Mouse (Mus musculus): ENCODE data around the gene Fam221b. TPM values are rescaled to one million over a fixed set of nuclear protein-coding genes. Genes with fewer than 3 reads are reported as not detected.
A peak's percentile ranks its signal among the peaks of the same experiment; 100 is the strongest.

The Fam221b gene
- polyA plus RNA-seq, 1 experiment from 2014 or later = 1.6 TPM

DNA sequence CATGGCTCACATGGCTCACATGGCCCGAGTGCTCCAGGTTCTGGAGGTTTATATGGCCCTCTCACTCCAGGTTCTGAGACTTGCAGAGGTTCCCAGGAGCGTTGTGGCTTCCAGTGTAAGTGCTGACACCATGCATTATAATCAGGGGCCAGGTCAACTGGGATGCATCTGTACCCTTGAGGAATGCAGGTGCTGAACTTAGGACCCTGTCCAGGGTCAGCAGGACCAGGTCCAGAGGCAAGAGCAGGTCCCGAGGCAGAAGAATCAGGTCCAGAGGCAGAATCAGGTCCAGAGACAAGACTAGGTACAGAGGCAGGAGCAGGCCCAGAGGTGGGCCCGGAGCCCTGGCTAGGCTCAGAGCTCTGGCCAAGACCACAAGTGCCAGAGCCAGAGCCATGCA, 16.2 kb downstream of the Fam221b start:
- H3K4me1 ChIP-seq (ENCODE audit: control insufficient read depth, insufficient read depth, low read length) = no peaks in the 10 kb centered on the region; the same call in 1 of the 2 replicates
- peak overlapping the region; percentile 31; the same call in 1 of the 2 replicates for H3K4me2 ChIP-seq (ENCODE audit: low read depth, low read length)
- no peak for ATAC-seq (ENCODE audit: low read depth)
- H3K27me3 ChIP-seq (ENCODE audit: control insufficient read depth, insufficient read depth, low read length) = no peaks in the 10 kb centered on the region
- H3K9me3 ChIP-seq (ENCODE audit: control insufficient read depth, low read length) = no peaks in the 10 kb centered on the region
- WGBS = 95% methylated on average over 4 of the region's 4 CpGs
- H3K27ac ChIP-seq (ENCODE audit: low read depth, low read length) = no peak overlapping the region
- no peak overlapping the region for H3K9ac ChIP-seq (replicated peaks; ENCODE audit: low read depth, low read length)
- H3K36me3 ChIP-seq (ENCODE audit: control insufficient read depth, insufficient read depth, low read length) = peaks cover 8% of the 10 kb centered on the region; the same call in 1 of the 2 replicates
- no peak overlapping the region for H3K4me3 ChIP-seq (ENCODE audit: low read depth, low read length)

DNA sequence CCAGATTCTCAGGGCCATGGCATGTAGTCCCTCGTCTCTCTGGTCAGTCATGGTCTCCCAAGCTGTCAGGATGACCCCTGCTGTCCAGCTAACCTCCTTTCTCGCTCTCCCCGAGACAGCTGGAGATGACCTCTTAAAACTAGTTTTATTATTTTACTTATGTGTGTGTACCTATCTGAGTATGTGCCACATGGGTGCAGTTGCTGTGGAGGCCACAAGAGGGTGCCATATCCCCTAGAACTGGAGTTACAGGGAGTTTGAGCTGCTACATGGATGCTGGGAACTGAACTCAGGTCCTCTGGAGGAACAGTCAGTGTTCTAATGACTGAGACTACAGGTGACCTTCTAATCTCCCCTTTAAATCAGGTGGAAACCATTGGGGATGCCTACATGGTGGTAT, 19.2 kb downstream of the Fam221b start:
- no peaks in the 10 kb centered on the region for H3K9me3 ChIP-seq (ENCODE audit: control insufficient read depth, low read length)
- WGBS = 95% methylated on average over 3 of the region's 3 CpGs
- no peaks in the 10 kb centered on the region for H3K27me3 ChIP-seq (ENCODE audit: control insufficient read depth, insufficient read depth, low read length)
- no peak overlapping the region for H3K4me3 ChIP-seq (ENCODE audit: low read depth, low read length)
- peaks cover 8% of the 10 kb centered on the region; the same call in 1 of the 2 replicates for H3K36me3 ChIP-seq (ENCODE audit: control insufficient read depth, insufficient read depth, low read length)
- ATAC-seq (ENCODE audit: low read depth) = no peak
- H3K4me2 ChIP-seq (ENCODE audit: low read depth, low read length) = no peak overlapping the region
- H3K27ac ChIP-seq (ENCODE audit: low read depth, low read length) = no peak overlapping the region
- no peaks in the 10 kb centered on the region; the same call in 1 of the 2 replicates for H3K4me1 ChIP-seq (ENCODE audit: control insufficient read depth, insufficient read depth, low read length)
- H3K9ac ChIP-seq (replicated peaks; ENCODE audit: low read depth, low read length) = no peak overlapping the region

DNA sequence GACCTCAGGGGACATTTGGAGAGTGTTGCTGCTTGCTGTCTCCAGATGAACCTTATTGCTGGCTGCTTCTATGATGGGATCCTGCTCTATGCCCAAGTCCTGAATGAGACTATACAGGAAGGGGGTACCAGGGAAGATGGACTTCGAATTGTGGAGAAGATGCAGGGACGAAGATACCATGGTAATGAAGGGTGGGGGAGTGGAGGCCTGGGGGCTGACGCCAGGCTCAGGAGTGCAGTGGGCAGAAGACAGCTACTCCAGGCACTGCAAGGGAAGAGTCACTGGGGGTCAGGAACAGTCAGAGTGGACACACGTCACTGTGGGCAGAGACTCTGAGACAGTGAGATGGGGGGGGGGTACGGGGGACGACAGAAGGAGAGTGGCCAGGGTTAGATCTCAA, 28.5 kb downstream of the Fam221b start:
- H3K36me3 ChIP-seq (ENCODE audit: control insufficient read depth, insufficient read depth, low read length) = no peaks in the 10 kb centered on the region
- ATAC-seq (ENCODE audit: low read depth) = no peak
- 84% methylated on average over 6 of the region's 6 CpGs for WGBS

DNA sequence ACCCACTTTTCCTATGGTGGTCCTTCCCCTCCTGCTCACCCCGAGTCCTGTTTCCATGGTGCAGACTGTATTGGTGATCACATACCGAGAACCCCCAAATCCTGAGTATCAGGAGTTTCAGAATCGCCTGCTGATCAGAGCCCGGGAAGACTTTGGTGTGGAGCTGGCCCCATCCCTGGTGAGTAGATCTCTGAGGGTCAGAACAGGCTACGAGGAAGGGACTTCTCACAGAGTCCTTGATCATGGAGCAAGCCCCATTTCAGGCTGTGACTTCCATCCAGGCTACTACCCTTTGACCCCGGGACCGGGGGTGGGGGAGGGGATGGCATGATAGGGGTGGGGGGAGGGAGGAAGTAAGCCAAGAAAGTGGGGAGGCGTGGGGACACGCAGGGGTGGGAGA, 28.9 kb downstream of the Fam221b start:
- Histone ChIP-seq H3K27ac (ENCODE audit: low read depth, low read length) (no peak overlapping the region), H3K9ac (replicated peaks; ENCODE audit: low read depth, low read length) (no peak overlapping the region), H3K36me3 (ENCODE audit: control insufficient read depth, insufficient read depth, low read length) (no peaks in the 10 kb centered on the region), H3K4me3 (ENCODE audit: low read depth, low read length) (no peak overlapping the region), H3K27me3 (ENCODE audit: control insufficient read depth, insufficient read depth, low read length) (no peaks in the 10 kb centered on the region), H3K4me2 (ENCODE audit: low read depth, low read length) (no peak overlapping the region), H3K4me1 (ENCODE audit: control insufficient read depth, insufficient read depth, low read length) (no peaks in the 10 kb centered on the region), H3K9me3 (ENCODE audit: control insufficient read depth, low read length) (no peaks in the 10 kb centered on the region)
- ATAC-seq (ENCODE audit: low read depth) = no peak
- 78% methylated on average over 9 of the region's 9 CpGs for WGBS

More for the DNA sequence above, 28.5 kb downstream of the Fam221b start:
- Histone ChIP-seq H3K27ac (ENCODE audit: low read depth, low read length) (no peak overlapping the region), H3K4me3 (ENCODE audit: low read depth, low read length) (no peak overlapping the region), H3K9ac (replicated peaks; ENCODE audit: low read depth, low read length) (no peak overlapping the region), H3K4me2 (ENCODE audit: low read depth, low read length) (no peak overlapping the region), H3K9me3 (ENCODE audit: control insufficient read depth, low read length) (no peaks in the 10 kb centered on the region), H3K27me3 (ENCODE audit: control insufficient read depth, insufficient read depth, low read length) (no peaks in the 10 kb centered on the region), H3K4me1 (ENCODE audit: control insufficient read depth, insufficient read depth, low read length) (no peaks in the 10 kb centered on the region)

DNA sequence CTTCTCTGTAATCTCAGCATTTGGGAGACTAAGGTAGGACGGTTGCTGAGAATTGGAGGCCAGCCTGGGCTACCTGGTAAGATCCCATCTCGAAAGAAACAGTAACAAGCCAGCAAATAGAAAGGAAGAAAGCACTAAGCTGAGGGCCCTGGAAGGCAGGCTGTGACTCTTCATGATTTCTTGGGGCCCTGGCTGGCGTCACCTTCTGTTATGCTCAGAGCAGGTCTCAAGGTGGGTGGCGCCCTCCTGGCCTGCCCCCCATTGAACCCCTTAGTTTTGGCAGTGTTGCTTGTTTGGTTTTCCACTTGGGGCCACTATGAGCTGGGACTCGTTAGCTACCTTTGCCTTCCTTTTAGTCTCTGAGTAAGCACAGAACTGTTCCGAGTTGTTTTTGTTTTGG, 32.2 kb downstream of the Fam221b start:
- H3K4me1 ChIP-seq (ENCODE audit: control insufficient read depth, insufficient read depth, low read length) = peaks cover 21% of the 10 kb centered on the region
- no peak overlapping the region for H3K9ac ChIP-seq (replicated peaks; ENCODE audit: low read depth, low read length)
- H3K4me3 ChIP-seq (ENCODE audit: low read depth, low read length) = no peak overlapping the region
- 78% methylated on average over 6 of the region's 6 CpGs for WGBS
- ATAC-seq (ENCODE audit: low read depth) = no peak
- no peaks in the 10 kb centered on the region for H3K36me3 ChIP-seq (ENCODE audit: control insufficient read depth, insufficient read depth, low read length)
- no peaks in the 10 kb centered on the region for H3K27me3 ChIP-seq (ENCODE audit: control insufficient read depth, insufficient read depth, low read length)
- H3K9me3 ChIP-seq (ENCODE audit: control insufficient read depth, low read length) = no peaks in the 10 kb centered on the region
- no peak overlapping the region for H3K27ac ChIP-seq (ENCODE audit: low read depth, low read length)
- H3K4me2 ChIP-seq (ENCODE audit: low read depth, low read length) = no peak overlapping the region

DNA sequence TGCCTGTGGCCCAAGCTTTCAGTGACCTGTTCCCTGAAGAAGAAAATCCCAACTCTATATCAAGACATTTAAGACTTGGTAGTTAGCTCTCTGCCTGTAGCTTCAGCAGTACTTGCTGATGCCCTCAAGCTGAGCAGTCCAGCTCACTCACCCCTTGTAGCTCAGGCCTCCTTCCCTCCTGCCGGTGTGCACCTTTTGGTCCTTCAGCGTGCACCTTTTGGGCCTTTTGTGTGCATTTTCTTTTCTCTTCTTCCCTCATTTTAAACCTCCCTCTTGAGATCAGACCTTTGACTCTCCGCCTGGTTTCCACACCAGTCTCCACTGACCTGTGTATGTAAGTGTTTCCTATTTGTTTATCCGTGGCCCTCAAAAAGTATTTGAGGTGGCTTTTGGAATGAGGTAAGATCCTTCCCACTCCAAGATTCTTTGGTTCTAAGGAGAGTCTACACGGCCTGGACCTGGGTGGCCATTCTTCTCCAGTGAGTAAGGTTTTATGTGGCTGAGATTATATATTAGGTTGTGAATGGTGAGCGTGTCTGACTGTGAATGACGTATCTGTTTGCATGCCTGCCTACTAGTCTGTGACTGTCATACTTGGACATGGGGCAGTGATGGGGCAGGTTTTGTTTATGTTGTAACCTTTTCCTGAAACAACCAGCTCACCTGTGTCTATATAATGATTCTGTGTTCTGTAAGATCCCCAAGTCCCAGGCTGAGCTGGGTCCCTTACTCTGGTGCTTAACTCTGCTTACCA, 34.1 kb downstream of the Fam221b start:
- Histone ChIP-seq H3K36me3 (ENCODE audit: control insufficient read depth, insufficient read depth, low read length) (no peaks in the 10 kb centered on the region), H3K9me3 (ENCODE audit: control insufficient read depth, low read length) (no peaks in the 10 kb centered on the region), H3K9ac (replicated peaks; ENCODE audit: low read depth, low read length) (no peak overlapping the region), H3K27me3 (ENCODE audit: control insufficient read depth, insufficient read depth, low read length) (no peaks in the 10 kb centered on the region), H3K4me1 (ENCODE audit: control insufficient read depth, insufficient read depth, low read length) (peaks cover 29% of the 10 kb centered on the region), H3K4me2 (ENCODE audit: low read depth, low read length) (peak overlapping the region; percentile 11; the same call in 1 of the 2 replicates), H3K4me3 (ENCODE audit: low read depth, low read length) (no peak overlapping the region), H3K27ac (ENCODE audit: low read depth, low read length) (no peak overlapping the region)
- 89% methylated on average over 7 of the region's 7 CpGs for WGBS
- ATAC-seq (ENCODE audit: low read depth) = no peak

DNA sequence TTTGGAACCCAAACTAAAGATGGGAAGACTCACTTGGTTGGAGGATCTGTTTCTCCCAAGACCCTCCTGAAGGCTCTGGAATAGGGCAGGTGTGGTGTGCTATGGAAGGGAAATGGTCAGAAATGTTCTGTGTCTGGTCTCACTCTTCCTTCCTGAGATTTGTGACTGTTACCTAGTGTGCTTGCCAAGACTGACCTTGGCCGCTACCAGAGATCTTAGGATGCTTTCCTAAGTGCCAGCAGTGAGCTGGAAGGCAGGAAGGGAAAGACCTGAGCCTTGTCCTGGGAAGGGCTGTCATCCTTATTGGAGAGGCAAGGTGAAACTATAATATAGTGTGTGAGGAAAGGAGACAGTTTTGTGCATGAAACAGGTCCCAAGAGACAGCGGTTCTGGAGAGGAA, 35.2 kb downstream of the Fam221b start:
- no peak overlapping the region; the same call in 1 of the 2 replicates for H3K4me2 ChIP-seq (ENCODE audit: low read depth, low read length)
- no peak overlapping the region for H3K4me3 ChIP-seq (ENCODE audit: low read depth, low read length)
- no peak for ATAC-seq (ENCODE audit: low read depth)
- no peaks in the 10 kb centered on the region for H3K27me3 ChIP-seq (ENCODE audit: control insufficient read depth, insufficient read depth, low read length)
- H3K36me3 ChIP-seq (ENCODE audit: control insufficient read depth, insufficient read depth, low read length) = no peaks in the 10 kb centered on the region
- no peak overlapping the region for H3K27ac ChIP-seq (ENCODE audit: low read depth, low read length)
- H3K9me3 ChIP-seq (ENCODE audit: control insufficient read depth, low read length) = no peaks in the 10 kb centered on the region
- WGBS = 97% methylated on average over 2 of the region's 2 CpGs
- H3K9ac ChIP-seq (replicated peaks; ENCODE audit: low read depth, low read length) = no peak overlapping the region
- H3K4me1 ChIP-seq (ENCODE audit: control insufficient read depth, insufficient read depth, low read length) = peaks cover 29% of the 10 kb centered on the region

DNA sequence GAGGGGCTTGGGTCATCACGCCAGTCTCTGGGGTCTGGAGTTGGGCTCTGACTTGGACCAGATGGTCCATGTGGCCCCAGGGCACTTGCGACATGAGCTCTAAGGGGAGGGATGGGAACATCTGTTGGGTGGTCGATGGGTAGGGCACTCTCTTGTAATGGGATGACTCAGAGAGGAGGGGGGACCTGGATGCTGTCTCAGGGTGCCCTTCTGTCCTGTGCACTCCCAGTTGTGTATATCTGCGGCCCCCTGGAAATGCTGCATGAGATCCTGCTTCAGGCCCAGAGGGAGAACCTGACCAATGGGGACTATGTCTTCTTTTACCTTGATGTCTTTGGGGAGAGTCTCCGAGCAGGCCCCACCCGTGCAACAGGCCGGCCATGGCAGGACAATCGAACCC, 35.6 kb downstream of the Fam221b start:
- Histone ChIP-seq H3K27me3 (ENCODE audit: control insufficient read depth, insufficient read depth, low read length) (no peaks in the 10 kb centered on the region), H3K27ac (ENCODE audit: low read depth, low read length) (no peak overlapping the region), H3K36me3 (ENCODE audit: control insufficient read depth, insufficient read depth, low read length) (no peaks in the 10 kb centered on the region), H3K9me3 (ENCODE audit: control insufficient read depth, low read length) (no peaks in the 10 kb centered on the region), H3K4me2 (ENCODE audit: low read depth, low read length) (peak overlapping the region; percentile 93; the same call in 1 of the 2 replicates), H3K9ac (replicated peaks; ENCODE audit: low read depth, low read length) (no peak overlapping the region), H3K4me3 (ENCODE audit: low read depth, low read length) (no peak overlapping the region), H3K4me1 (ENCODE audit: control insufficient read depth, insufficient read depth, low read length) (peaks cover 29% of the 10 kb centered on the region)
- no peak for ATAC-seq (ENCODE audit: low read depth)
- WGBS = 66% methylated on average over 8 of the region's 8 CpGs
